Mouse (Mus musculus): ENCODE results near the gene Mrgprg. TPM values are rescaled to one million over a fixed set of nuclear protein-coding genes. Genes with fewer than 3 reads are reported as not detected.

The Mrgprg gene
- polyA plus RNA-seq, 1 experiment from 2014 or later = not detected

DNA sequence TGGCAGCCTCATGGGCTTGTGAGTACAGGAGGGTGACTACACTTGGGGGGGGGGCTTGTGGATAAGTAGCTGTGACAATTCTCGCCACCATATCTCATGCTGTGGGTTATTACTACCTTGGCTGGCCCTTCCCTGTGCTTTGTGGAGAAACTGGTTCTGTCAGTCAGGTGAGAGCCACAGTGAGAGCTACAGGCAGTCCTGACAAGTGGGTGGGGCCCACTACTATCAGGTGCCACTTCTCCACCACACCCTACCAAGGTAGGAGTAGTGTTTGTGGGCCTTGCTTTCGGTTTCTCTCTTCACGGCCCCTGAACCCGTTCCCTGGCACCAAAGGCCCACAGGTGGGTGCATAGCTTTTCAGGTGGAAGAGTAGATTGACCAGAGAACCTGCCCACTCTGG, 43.0 kb downstream of the Mrgprg start:
- H3K27ac ChIP-seq = no peak overlapping the region
- H3K9ac ChIP-seq = no peak overlapping the region
- H3K4me3 ChIP-seq = no peak overlapping the region
- no peaks in the 10 kb centered on the region for H3K27me3 ChIP-seq (replicated peaks)
- H3K9me3 ChIP-seq = no peaks in the 10 kb centered on the region
- no peak for ATAC-seq (replicated peaks)
- no peaks in the 10 kb centered on the region for H3K36me3 ChIP-seq (replicated peaks)
- 90% methylated on average over 4 of the region's 4 CpGs for WGBS
- H3K4me2 ChIP-seq = no peak overlapping the region
- H3K4me1 ChIP-seq = no peaks in the 10 kb centered on the region

DNA sequence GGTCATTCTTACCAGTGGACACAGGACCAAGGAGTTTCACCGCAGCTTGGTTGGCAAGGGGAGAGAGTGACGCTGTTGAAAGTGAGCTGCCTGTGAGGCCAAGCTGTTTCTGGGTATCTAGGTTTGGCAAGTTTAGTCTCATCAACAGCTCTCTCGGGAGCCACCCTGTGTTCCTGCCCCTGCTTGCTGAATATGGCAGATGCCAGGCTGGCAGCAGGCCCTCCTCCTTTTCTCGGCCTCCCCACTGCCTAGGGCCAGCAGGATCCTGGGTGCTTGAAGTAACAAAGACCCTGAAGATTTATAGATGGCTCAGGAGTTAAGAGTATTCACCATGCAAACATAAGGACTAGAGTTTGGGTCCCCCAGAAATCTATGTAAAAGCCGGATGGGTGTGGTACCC, 44.1 kb downstream of the Mrgprg start:
- Histone ChIP-seq H3K9ac (no peak overlapping the region), H3K9me3 (no peaks in the 10 kb centered on the region), H3K36me3 (replicated peaks) (no peaks in the 10 kb centered on the region), H3K4me1 (no peaks in the 10 kb centered on the region), H3K27ac (no peak overlapping the region), H3K27me3 (replicated peaks) (no peaks in the 10 kb centered on the region), H3K4me3 (no peak overlapping the region), H3K4me2 (no peak overlapping the region)
- 82% methylated on average over 5 of the region's 5 CpGs for WGBS
- ATAC-seq (replicated peaks) = no peak

DNA sequence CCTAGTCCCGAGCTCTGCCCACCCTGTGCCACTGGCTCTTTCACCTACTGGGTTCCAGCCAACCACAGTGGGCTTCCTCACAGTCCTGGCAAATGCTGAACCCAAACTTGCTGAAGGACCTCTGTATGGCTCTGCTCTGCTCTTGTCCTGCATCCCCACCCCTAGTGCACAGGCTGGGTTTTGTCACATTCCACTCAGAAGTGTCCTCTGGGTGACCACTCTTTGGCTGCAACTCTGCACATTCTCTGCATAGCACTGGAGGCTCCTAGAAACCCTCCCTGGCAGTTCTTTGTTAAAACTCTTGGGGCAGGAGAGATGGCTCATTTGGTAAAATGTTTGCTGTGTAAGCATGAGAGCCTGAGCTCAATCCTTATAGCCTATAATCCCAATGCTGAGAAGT, 49.0 kb downstream of the Mrgprg start:
- no peak overlapping the region for H3K27ac ChIP-seq
- no peak overlapping the region for H3K4me3 ChIP-seq
- no peaks in the 10 kb centered on the region for H3K27me3 ChIP-seq (replicated peaks)
- no peak for ATAC-seq (replicated peaks)
- H3K36me3 ChIP-seq (replicated peaks) = peaks cover 10% of the 10 kb centered on the region; the same call in 1 of the 2 replicates
- no peaks in the 10 kb centered on the region for H3K9me3 ChIP-seq
- no peaks in the 10 kb centered on the region for H3K4me1 ChIP-seq
- 92% methylated on average over 1 of the region's 1 CpGs for WGBS
- no peak overlapping the region for H3K4me2 ChIP-seq
- H3K9ac ChIP-seq = no peak overlapping the region

Small RNA genes lying within 50 kb of the gene (microRNA-seq; reads per million reads assigned to microRNA genes)
- gene Gm22064 = not detected

Other genes with a start within 250 kb of the Mrgprg start
- 344 and 348 TPM in 2 replicates for gene Nap1l4, start 217.9 kb downstream of the Mrgprg start, polyA plus RNA-seq (2015; fragmentation: Nextera tagmentation; extraction: Ambion mirVana)
- gene Cars, start 166.9 kb downstream of the Mrgprg start, polyA plus RNA-seq (2015; fragmentation: Nextera tagmentation; extraction: Ambion mirVana) = 74.1 and 75.8 TPM in 2 replicates
- 0.15 and 0.21 TPM in 2 replicates for gene Tnfrsf26, start 138.3 kb downstream of the Mrgprg start, polyA plus RNA-seq (2015; fragmentation: Nextera tagmentation; extraction: Ambion mirVana)
- 3.2 and 3.5 TPM in 2 replicates for gene Tnfrsf22, start 117.3 kb downstream of the Mrgprg start, polyA plus RNA-seq (2015; fragmentation: Nextera tagmentation; extraction: Ambion mirVana)
- gene Tnfrsf23, start 81.1 kb downstream of the Mrgprg start, polyA plus RNA-seq (2015; fragmentation: Nextera tagmentation; extraction: Ambion mirVana) = 1.1 and 1.2 TPM in 2 replicates
- 39.7 and 44.0 TPM in 2 replicates for gene Osbpl5, start 10.0 kb downstream of the Mrgprg start, polyA plus RNA-seq (2015; fragmentation: Nextera tagmentation; extraction: Ambion mirVana)
- 9.8 and 10.0 TPM in 2 replicates for gene Mrgpre, start 17.5 kb upstream of the Mrgprg start, polyA plus RNA-seq (2015; fragmentation: Nextera tagmentation; extraction: Ambion mirVana)
- 6.2 and 7.1 TPM in 2 replicates for gene Nadsyn1, start 55.9 kb upstream of the Mrgprg start, polyA plus RNA-seq (2015; fragmentation: Nextera tagmentation; extraction: Ambion mirVana)
- 71.6 and 73.6 TPM in 2 replicates for gene Dhcr7, start 56.2 kb upstream of the Mrgprg start, polyA plus RNA-seq (2015; fragmentation: Nextera tagmentation; extraction: Ambion mirVana)
- not detected in 2 replicates for gene Gm498, start 99.8 kb upstream of the Mrgprg start, polyA plus RNA-seq (2015; fragmentation: Nextera tagmentation; extraction: Ambion mirVana)
- 8.8 and 10.5 TPM in 2 replicates for gene Shank2, start 234.9 kb upstream of the Mrgprg start, polyA plus RNA-seq (2015; fragmentation: Nextera tagmentation; extraction: Ambion mirVana)